Mouse (Mus musculus): ENCODE measurements around the gene Eng.

Eng gene

GRCm38 (mm10) chr2:32646379-32647056, at the start of gene Eng:
TSS of gene Eng (plus strand) at chr2:32646595.
- peak; percentile 75 for DNase-seq

DNA sequence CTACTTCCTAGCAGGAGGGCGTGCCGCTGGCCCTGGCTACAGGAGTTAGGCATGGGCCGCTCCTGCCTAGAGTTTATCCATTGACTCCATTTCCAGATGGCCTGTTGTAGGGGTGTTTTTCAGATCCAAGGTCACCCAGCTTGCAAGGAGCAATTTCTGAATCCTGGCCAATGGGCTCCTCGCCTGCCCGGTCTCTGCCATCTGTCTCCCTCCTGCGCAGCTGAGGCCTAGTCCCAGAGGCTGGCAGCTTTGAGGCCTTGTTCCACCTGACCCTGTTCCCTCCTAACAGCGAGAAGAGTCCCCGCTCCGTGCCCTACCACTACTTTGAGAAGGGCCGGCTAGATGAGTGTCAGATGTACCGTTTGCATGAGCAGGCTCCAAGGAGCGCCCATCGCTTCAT, 49.7 kb upstream of the Eng start:
- no peak for DNase-seq

- DNase-seq, result no peak
These were observed 49.1 kb upstream of the Eng start for GRCm38 (mm10) chr2:32597248-32597647.

DNA sequence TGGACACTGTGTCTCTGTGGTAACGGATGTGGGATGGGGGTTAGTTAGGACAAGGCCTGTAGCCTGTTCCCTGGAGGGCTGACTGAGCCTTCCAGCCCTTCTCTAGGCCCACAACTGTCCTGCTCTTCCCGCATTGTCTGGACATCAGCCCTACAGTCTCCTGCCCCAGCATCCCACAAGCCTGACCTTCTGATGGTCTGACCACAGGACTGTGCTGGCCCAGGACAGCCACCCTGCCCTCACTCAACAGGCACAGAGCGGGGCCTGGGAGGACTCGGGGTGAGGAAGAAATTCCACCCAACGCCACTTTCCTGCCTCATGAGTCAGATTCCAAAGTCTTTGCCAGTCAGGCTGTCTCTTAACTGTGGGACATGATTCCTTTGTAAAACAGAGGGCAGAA, 48.7 kb upstream of the Eng start:
- DNase-seq, result no peak

DNA sequence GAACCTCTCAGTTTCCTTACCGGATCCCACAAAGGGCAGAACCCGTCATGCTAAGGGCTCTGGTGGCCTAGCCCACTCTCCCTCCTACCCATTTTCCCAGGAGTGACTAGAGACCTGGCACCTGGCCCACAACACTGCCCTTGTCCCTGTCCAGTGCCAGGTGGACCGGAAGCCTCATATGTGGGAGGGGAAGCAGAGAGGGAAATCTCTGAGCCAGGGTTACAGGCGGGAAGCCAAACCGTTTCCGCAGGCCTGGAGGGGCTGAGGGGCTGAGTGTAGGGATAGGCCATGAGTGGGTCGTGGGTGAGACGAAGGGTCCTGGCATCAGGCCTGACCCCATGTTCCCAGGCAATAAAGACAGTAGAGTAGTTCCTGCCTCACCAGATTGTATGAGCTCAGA, 47.9 kb upstream of the Eng start:
- no peak for DNase-seq

- DNase-seq, result no peak
These were observed 47.0 kb upstream of the Eng start, which contains the start of gene St6galnac6 for GRCm38 (mm10) chr2:32599409-32599808. TSS of gene St6galnac6 (plus strand) at chr2:32599709.

DNA sequence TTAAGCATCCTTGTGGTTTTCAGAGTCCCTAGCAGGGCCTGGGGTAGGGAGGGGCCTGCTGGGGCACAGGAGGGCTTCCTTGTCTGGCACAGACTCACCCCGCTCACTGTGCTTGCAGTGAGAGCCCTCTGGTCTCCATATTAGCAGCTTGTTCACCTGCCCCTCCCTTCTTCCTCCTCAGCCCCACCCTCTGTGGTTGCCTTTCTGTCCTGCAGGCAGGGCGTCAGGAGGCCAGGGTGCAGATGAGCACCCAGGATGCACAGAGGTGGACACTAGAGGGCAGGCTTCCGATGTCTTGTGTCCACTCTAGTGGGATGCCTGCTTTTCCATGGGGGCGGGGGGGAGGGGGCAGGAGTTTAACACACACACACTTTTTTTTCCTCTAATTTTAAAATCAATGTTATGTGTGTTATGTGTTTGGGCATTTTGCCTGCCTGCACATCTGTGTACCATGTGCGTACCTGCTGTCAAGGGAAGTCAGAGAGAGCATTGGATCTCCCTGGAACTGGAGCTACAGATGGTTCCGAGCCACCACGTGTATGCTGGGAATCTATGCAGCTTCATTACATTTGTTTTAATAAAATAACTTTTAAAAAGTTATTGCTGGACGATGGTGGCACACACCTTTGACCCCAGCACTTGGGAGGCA, 44.9 kb upstream of the Eng start:
- DNase-seq, result peak; percentile 58

GRCm38 (mm10) chr2:32602600-32603054, 43.8 kb upstream of the Eng start:
- DNase-seq, result peak; percentile 95

GRCm38 (mm10) chr2:32604631-32605030, 41.8 kb upstream of the Eng start:
- DNase-seq, result peak; percentile 51

- peak; percentile 90 for DNase-seq
These were observed 39.9 kb upstream of the Eng start for GRCm38 (mm10) chr2:32606161-32607142.

GRCm38 (mm10) chr2:32607262-32607947, 39.0 kb upstream of the Eng start:
- DNase-seq, result peak; percentile 50

DNA sequence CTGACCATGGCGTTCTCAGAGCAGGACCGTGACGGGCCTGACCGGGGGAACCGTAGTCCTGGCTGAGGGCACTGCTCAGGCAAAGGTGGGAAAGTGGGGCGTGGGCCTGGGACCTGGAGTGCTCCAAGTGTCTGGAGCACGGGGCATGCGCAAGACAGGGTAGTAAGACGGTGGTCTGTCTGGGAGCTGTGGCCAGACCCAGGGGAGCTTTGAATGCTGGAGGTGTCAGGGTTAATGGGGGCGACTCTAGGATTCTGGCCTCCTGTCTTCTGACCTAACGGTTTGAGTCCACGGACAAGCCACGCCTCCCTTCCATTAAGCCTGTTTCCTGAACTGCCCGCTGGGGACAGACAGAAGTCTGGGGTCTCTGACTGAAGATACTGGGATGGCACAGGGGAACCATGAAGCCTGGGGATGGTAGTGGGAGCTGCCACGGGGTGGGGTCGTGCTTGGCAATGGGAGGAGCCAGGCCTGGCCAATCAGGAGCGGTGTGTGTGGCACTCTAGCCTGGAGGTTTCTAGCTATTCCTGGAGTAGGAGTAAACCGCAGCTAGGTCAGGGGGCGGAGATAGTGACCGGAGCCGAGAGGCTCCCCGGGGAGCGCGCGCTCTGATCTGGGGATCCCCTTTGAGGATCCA, 38.1 kb upstream of the Eng start:
- DNase-seq, result peak; percentile 36

GRCm38 (mm10) chr2:32608778-32609435, 37.5 kb upstream of the Eng start:
- no peak for DNase-seq

DNA sequence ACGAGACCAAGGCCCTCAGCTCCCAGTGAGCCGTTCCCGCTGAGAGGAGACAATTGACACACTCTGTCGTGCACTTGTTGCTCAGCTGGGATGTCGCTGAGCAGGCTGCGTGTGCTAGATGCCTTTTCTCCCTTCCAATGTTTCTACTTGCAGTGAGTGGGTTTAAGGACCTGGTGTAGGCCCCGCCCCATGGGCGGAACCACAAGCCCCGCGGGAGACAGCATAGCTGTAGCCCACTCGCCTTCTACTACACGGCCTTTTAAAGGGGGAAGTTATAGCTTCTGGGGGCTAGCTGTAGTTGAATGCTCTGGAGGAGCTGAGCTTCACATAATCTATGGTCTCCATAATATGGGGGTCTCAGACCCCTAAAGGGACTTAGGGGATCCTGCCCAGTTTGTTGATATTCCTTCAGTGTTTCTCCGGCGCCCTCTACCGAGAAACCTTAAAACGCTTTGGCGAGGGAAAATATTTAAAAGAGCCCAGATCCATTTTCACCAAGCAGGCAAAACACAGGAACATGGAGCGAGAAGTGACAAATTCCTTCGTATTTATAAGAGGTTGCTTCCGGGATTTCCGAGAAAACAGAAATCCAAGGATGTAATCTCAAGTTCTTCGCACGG, 35.7 kb upstream of the Eng start:
- DNase-seq, result peak; percentile 72

- no peak for DNase-seq
These were observed 34.1 kb upstream of the Eng start for GRCm38 (mm10) chr2:32612274-32612673.

GRCm38 (mm10) chr2:32617109-32617508, 29.3 kb upstream of the Eng start:
- no peak for DNase-seq

DNA sequence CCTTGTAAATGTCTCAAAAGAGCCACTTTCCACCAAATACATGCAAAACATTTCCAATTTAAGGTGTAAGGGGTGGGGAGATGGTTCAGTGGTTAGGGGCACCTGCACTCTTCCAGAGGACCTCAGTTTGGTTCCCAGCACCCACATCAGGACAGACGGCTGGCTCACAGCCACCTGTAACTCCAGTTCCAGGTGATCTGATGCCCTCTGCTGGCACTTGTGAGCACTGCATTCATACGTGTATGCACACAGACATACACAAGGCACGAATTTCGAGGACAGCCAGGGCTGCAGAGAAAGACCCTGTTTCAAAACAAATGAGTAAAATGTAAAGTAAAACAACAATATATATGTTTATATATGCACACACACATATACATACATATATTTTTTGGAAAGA, 28.8 kb upstream of the Eng start:
- DNase-seq, result peak; percentile 61

DNA sequence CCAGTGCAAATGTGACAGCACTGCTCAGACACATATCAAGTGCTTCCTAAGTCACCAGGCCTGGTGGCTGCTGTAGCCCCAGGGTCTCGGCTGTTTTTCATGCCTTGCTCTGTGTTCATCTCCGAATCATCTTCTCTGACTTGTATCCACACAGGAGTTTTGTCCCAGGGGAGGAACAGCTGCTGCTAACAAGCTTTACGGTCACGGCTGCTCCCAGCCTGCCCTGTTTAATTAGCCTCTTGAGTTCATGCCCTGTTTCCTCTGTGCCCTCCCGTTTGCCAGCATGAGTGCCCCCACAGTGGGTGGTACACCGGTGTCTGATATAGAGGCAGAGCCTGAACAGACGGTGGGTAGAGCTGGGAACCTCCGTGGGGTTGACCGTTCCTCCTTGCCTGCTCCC, 28.3 kb upstream of the Eng start:
- no peak for DNase-seq

- DNase-seq, result no peak
These were observed 25.5 kb upstream of the Eng start for GRCm38 (mm10) chr2:32620682-32621516.

GRCm38 (mm10) chr2:32621517-32621859, 24.9 kb upstream of the Eng start, which contains the start of gene Ak1:
TSS of gene Ak1 (plus strand) at chr2:32621758.
- DNase-seq, result no peak
